Mouse (Mus musculus): ENCODE data around the gene Rpl10a.

Rpl10a gene

DNA sequence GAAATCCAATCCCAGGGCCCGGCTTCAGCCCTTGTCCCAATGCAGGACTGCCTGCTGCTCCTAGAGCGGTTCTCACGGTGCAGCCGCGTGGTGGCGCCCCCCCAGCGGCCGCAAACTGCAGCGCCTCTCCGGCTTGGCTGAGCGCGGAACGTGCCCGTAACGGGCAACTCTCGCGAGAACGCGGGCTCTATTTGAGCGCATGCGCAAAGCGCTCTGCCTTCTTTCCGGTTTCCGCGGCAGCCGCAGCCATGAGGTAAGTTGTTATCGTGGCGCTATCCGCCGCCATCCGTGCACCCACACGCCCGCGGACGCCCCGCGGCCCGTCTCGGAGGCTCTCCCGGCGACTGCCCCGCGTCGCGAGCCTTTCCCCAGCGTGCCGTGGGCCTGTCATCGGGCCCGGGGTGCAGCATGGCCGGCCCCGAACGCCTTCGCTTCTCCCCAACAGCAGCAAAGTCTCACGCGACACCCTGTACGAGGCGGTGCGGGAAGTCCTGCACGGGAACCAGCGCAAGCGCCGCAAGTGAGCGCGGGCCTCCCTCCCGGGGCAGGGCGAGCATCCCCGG lies at the start of gene Rpl10a:
Rpl10a (plus strand) TSS at position 106 of the 563 bp plus-strand sequence.
- peak; percentile 93 for DNase-seq (ENCODE audit: low read depth, low spot score)

DNA sequence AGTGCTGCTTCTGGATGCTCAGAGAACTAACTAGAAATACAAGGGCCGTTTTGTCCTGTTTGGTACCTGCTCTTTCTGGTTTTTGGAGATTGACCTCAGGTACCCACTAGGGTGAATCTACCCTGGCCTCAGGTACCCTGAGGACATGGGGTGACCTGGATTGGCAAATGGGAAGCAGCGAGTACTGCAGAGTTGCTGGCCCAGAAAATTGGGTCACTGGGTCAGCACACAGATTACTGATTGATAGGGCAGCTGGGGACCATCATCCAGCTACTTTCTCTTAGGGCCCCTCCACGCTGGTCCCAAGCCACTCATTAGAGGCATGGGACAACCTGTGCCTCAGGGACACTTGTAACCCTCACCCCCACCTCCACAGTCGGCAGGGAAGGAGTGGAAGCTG lies 49.0 kb upstream of the Rpl10a start:
- DNase-seq (ENCODE audit: low read depth, low spot score): no peak

DNA sequence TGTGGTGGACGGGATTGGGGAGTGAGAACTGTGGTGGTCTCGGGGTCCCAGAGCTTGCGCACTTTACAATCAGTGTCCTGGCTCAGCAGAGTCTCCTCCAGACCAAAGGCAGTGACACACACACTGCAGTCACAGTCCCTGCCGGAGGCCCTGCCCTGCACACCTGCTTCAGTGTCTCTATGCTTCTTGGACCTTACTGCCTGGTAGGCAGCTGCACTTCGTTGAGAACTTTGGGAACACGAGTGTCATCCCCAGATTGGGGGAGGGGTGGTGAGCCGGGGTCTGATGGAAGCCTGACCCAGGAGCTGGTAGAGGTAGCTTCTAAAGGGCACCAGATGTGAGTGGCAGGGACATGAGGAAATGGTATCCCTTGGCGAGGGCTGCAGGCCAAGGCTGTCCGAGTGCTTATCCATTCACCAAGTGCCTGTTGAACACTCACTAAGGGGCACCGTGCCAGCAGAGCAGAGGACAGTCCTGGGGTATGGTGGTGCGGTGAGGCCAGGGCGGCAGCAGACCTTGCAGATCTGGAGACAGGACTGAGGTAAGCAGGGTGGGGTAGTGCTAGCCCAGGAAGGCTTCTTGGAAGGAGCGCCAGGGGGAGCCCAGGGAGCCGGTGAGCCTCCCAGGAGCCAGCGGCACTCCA lies 48.4 kb upstream of the Rpl10a start:
- DNase-seq (ENCODE audit: low read depth, low spot score): no peak

DNA sequence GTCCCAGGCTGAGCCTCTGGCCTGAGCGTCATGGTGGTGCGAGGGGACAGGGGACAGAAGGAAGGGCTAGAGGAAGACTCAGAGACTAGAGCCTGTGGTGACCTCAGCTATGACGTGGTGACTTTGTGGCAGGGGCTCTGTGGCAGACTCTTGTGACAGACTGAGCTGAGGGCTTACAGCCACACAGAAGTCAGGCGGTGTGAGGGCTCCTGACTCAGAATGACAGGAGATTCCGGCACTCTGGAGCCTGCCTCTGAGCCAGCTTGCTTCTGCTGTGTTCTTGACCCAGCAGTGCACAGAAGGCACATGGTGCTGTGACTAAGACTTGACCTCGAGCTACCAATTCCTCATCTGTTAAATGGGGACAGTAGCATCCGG lies 47.9 kb upstream of the Rpl10a start:
- no peak for DNase-seq (ENCODE audit: low read depth, low spot score)

DNA sequence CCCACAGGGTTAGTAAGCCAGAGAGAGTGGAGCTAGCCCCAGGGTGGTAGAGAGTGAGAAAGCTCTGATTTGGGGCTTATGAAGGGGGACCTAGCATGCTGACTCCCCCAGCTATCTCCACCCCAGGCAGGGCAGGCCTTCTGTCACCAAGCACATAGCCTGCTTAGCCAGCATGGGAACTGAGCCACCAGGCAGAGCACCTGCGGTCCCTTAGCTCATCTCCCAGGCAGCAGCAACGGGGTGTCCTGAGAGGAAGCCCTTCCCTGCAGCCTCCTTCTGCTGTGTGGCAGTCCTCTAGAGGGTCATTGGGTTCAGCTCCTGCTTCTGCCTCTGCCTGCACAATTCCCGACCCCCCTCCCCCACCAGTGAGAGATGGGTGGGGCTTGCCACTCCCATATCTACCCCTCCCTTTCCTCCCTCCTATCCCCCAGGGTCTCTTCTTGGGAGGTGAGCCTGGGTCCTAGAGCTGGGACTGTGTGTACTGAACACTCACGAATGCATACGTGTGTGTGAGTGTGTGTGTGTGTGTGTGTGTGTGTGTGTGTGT lies 47.4 kb upstream of the Rpl10a start:
- DNase-seq (ENCODE audit: low read depth, low spot score): peak; percentile 67

DNA sequence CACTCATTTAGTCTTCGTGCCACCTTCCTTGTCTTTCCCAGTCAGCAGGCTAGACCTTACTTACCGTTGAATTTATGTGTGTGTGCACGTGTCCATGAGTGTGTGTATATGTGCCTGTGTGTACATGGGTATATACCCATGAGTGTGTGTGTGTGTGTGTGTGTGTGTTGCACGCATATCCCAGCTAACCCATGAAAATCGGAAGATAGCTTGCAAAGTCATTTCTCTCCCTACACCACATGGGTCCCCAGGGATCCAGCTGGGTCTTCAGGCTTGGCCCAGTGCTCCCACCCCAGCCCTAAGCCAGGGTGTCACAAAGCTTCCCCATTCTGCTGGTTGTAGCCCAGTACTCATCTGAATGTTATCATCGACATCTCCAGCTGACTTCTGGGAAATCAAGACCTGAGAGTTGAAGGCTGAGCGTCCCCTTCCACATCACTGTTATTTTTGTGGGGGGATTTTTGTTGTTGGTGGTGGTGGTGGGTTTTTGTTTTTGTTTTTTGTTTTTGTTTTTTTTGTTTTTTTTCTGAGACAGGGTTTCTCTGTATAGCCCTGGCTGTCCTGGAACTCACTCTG lies 46.3 kb upstream of the Rpl10a start:
- no peak for DNase-seq (ENCODE audit: low read depth, low spot score)

DNA sequence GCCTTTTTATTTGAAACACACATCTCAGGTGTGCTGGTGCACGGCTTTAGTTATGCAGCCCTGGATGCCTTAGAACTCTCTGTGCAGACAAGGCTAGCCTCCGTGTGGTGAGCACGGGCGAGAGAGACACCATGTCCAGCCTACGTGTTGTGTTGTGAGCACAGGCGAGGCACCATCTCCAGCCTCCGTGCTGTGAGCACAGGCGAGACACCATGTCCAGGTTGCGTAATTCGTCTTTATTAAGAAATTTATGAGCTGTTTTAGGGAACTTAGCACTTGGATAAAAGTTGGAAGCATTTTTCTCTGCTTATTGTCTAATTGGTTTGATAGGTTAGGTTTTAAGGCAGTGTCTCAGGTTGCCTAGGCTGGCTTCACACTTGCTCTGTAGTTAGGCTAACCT lies 45.1 kb upstream of the Rpl10a start:
- no peak for DNase-seq (ENCODE audit: low read depth, low spot score)

DNA sequence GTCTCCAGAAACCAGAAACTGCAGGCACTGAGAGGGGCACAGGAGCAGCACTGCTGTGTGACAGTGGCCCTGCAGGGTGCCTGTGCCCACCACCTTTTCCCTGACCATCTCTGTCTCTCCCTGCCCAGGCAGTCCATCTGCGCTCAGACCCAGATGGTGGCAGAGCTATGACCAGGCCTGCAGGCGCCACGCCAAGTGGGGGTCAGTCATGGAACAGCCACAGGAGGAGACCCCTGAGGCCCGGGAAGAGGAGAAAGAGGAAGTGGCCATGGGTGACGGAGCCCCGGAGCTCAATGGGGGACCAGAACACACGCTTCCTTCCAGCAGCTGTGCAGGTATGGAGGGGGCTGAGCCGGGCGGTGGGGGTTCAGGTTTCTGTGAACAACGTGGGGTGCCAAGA lies 42.1 kb upstream of the Rpl10a start:
- no peak for DNase-seq (ENCODE audit: low read depth, low spot score)

DNA sequence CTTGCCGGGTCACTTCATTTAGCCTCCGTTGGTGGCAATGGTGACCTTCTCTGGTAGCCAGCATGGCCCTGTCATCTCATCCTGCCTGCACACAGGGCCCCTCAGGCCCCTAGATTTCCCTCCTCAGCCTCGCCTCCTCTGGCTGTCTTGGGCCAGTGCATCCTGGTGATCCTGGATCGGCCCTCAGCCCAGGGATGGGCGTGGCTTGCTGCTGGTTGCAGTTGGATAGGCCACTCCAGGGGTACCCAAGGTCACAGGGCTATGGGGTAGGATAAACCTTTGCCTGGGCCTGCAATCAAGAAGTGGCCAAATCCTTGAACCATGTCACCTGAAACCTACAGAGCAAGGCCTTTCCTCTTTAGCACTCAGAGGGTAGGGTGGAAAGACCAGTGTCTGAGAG lies 41.3 kb upstream of the Rpl10a start:
- DNase-seq (ENCODE audit: low read depth, low spot score): peak; percentile 83

DNA sequence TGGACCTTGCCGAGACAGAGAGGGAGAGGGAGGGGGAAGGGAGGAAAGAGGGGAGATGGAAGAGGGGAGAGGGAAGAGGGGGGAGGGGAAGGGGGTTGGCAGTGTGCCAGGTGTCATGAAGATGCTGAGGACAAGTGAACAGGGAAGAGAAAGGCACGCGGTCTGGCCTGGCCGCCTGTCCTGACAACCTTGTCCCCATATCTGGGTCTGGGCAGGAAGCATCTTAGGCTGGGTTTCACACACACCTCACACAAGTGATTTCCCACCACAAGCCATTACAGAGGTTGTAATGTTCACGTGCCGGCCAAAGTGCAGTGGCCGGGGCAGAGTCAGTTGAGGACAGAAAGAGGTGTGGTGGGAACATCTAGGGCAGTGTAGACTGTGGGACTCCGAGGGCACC lies 40.7 kb upstream of the Rpl10a start:
- DNase-seq (ENCODE audit: low read depth, low spot score): no peak

DNA sequence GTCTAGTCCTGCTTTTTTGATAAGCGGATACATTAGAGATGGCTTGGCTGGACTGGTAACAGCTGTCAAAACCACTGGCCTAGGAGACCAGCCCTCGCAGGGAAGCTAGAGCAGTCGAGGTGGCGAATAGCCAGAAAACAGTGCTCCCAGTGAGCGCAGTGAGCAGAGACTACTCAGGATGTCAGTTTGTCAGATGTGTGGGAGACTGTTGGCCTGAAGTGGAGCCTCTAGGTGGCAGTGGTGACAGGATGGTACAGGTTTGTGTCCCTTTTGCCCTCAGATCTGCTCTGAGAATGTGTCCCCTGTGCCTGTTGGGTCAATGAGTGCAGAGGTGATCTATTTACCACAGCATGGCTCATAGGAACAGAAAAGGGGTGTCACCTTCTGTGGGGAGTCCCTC lies 40.3 kb upstream of the Rpl10a start:
- DNase-seq (ENCODE audit: low read depth, low spot score): peak; percentile 31

DNA sequence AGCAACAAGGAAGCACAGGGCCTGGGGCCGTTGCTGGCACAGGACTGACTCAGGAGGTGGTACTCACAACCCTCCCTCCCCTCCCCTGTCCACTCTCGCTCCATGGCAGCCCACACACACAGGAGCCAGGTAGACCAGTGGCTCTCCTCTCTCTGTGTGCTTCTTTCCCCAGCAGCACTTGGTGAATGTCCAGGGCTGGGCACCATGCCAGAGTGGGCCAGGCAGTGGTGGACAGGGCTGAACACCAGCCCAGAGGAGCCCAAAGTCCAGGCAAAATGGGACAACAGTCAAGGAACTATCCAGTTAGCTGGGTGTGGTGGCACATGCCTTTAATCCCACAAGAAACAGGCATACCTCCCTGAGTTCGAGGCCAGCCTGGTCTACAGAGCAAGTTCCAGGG lies 38.0 kb upstream of the Rpl10a start:
- no peak for DNase-seq (ENCODE audit: low read depth, low spot score)

DNA sequence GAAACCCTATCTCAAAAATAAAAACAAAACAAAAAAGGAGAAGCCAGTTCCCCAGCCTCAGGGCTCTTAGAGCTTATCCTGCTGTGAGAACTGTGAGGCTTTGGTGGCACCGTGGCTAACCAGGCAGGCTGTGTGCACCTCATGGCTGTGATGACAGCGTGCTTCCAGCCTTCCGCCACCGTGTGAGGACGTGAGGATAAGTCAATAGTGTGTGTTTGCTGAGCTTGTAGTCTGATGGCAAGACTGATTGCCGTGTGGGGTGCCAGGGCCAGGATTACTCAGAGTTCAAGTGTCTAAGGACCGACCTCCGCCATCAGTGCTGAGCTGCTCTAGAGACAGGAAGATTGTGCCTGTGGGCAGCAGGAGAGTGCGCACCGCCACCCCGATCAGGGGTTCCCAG lies 37.6 kb upstream of the Rpl10a start:
- no peak for DNase-seq (ENCODE audit: low read depth, low spot score)

DNA sequence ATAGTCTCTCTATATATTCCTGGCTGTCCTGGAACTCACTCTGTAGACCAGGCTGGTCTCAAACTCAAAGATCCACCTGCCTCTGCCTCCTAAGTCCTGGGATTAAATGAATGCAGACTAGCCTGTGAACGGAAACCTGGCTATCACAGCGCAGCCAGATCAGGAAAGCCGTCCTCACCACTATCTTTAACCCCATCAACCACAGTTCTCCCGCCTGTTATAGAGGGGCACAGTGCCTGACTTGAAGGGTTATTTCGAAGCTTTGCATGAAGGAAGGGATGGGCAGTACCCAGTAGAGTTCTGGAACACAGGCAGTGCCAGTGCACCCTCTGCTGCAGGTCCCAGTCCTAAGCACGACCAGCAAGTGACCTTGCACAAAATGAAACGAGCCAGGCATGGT lies 36.9 kb upstream of the Rpl10a start:
- DNase-seq (ENCODE audit: low read depth, low spot score): no peak

DNA sequence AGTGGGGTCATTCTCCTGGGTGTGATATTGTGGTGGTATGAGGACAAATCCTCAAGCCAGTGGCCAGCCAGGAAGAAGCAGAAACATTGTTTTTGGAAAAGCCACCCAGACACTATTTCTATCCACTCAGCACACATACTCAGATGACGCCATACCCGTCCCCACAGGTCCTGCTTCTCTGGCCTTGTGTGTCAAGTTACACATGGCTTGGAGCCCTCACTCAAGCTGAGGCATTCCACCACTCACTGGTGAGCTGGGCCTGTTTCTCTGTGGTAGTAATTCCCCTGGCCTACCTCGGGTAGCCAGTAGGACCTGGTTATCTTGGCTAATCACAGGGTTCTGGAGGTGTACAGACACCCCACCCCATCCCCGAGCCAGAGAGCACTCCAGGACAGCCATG lies 34.6 kb upstream of the Rpl10a start:
- DNase-seq (ENCODE audit: low read depth, low spot score): no peak

DNA sequence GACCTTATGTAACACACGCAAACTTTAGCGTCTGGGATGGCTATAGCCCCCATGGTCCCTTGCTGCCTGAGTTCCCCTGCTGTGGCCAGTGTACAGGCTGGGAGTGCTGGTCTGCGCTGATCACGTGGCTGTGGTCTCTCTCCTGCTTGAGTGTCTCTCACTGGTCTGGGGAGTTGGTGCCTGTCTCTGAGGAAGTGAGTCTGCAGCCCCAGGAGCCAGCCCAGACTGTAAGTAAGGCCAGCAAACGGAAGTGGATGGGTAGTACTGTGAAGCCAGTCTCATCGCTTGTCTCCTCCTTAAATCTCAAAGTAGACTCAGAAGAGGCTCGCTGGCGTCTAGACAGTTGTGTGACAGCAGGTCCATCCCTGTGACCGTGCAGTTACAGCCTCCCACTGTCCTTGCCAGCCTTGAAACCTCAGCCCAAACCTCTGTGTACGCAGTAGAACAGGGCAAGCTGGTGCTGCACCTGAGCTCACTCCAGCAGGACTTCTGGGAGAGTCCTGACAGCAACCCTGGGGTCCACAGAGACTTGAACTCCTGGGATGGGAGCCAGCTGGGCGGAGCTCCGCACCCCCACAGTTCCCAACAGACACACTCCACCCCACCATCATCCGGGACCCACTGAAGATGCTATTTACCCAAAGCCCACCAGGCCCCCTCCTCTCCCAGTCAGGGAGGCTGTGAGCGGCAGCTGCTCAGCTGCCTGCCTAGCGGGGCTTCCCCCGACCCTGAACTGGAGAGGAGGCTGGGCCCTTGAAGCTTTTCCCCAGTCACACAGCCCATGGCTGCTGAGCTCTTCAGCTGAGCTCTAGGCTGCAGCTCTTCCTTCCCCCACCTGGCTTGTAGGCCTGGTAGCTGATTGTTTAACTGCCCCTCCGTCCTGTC lies 33.6 kb upstream of the Rpl10a start:
- DNase-seq (ENCODE audit: low read depth, low spot score): no peak

DNA sequence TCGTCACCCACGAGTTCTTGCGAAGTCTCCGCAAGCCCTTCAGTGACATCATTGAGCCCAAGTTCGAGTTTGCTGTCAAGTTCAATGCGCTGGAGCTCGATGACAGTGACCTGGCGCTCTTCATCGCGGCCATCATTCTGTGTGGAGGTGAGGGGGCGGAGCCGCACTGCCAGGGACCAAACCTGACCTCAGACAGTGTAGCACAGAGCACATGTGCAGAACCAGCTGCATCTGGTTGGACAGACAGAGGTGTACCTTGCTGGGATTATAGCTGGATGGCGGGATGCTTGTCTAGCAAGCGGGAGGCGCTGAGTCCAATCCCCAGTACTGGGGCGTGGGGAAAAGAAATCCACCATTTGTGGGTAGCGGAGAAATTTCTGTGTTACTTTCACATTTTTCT lies 29.4 kb upstream of the Rpl10a start:
- DNase-seq (ENCODE audit: low read depth, low spot score): peak; percentile 54

DNA sequence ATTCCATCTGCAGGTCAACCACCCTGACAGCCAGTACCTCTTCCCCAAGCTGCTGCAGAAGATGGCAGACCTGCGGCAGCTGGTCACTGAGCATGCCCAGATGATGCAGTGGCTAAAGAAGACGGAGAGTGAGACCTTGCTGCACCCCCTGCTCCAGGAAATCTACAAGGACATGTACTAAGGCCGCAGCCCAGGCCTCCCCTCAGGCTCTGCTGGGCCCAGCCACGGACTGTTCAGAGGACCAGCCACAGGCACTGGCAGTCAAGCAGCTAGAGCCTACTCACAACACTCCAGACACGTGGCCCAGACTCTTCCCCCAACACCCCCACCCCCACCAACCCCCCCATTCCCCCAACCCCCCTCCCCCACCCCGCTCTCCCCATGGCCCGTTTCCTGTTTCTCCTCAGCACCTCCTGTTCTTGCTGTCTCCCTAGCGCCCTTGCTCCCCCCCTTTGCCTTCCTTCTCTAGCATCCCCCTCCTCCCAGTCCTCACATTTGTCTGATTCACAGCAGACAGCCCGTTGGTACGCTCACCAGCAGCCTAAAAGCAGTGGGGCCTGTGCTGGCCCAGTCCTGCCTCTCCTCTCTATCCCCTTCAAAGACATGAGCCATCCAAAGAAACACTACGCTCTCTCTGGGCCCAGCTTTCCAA lies 28.5 kb upstream of the Rpl10a start:
- DNase-seq (ENCODE audit: low read depth, low spot score): no peak

DNA sequence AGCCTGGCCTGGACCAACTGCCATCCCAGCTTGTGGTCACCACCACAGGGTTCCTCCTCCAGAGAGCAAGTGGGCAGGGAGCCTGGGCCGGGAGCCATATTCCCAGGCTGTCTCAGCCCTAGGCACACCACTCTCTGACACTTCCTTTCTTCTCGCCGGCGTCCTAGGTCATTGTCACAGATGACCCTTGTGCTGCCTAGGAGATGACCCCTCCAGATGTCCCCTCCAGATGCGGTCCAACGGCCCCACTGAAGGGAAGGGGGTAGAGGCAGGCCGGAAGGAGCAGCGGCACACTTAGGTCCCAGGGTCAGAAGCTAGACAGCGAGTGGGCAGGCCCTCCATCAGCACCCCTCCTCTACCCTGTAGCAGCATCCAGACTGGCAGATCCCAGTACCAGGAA lies 27.9 kb upstream of the Rpl10a start:
- no peak for DNase-seq (ENCODE audit: low read depth, low spot score)

DNA sequence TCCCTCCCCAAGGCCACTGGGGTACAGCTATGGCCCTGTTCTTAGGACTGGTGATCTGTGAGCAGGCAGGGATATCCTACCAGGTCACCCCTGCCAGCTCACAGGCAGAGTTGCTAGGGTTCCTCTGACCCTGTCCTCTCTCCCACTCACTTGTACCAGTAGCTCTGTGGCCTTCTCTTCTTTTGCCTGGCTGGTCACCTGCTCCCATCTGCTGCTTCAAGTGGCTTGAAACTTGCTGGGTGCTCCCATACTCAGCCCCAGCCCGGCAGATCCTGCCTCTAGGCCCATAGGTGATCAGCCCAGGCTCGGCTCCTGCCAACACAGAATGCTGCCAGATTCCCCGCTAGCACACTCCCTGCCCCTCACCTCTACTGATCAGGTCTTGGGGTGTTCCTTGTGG lies 27.4 kb upstream of the Rpl10a start:
- no peak for DNase-seq (ENCODE audit: low read depth, low spot score)

DNA sequence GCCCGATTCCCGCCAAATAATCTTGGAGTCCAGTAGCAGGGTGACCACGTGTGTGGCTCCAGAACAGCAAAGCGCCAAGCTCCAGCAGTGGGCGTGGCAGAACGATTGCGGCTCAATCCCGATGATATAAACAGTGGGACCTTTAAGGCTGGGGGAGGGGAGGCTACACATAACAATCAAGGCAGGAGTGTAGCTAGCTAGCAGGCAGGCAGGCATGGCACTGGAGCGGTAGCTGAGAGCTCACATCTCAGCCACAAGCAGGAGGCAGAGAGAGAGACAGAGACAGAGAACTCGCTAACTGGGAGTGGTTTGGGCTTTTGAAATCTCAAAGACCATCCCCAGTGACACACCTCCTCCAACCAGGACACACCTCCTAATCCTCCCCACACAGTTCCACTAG lies 23.1 kb upstream of the Rpl10a start:
- DNase-seq (ENCODE audit: low read depth, low spot score): peak; percentile 68

All from R1 (cell line).